Mouse (Mus musculus): ENCODE results near the gene Tmcc2. TPM values are rescaled to one million over a fixed set of nuclear protein-coding genes. Genes with fewer than 3 reads are reported as not detected.

The Tmcc2 gene
- total and polyA plus RNA-seq, 3 experiments: 0.14 to 0.34 TPM; not detected in 1

DNA sequence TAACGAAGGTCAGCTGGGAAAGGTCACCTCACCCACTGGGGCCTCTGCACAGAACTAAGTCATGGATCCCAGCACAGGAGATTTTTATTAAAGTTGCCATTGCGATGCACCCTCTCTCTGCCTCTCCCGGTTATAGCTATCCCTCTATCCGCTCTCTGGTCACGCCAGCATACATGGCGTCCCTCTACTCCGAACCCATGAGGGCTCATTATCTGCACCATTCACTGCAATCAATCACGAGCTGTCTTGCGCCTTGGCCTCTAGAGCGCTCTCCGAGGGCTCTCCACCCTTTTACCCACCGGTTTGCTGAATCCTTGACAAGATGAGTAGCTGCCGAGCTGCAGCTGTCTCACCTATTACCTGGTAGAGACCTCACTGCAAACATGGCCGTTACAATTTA lies 5.8 kb downstream of the Tmcc2 start:
- no peaks in the 10 kb centered on the region for H3K79me2 ChIP-seq (replicated peaks; ENCODE audit: control insufficient read depth, extremely low read depth, insufficient read depth, poor library complexity, severe bottlenecking)
- H3K4me1 ChIP-seq (ENCODE audit: control insufficient read depth in 1 of 2, insufficient read depth in 2 of 2): peaks cover 13 to 56% of the 10 kb centered on the region in 2 experiments; a peak in 3 of 4 replicates
- H3K4me3 ChIP-seq (replicated peaks in 1 of 3; ENCODE audit: low read depth in 2 of 3, low read length in 2 of 3, poor library complexity in 1 of 3): no peak overlapping the region
- H3K9me3 ChIP-seq (replicated peaks; ENCODE audit: low read length): no peaks in the 10 kb centered on the region
- H3K36me3 ChIP-seq (replicated peaks in 1 of 2; ENCODE audit: control insufficient read depth in 1 of 2, insufficient read depth in 1 of 2, low read length in 1 of 2): no peaks in the 10 kb centered on the region
- no peak overlapping the region for H3K4me2 ChIP-seq (ENCODE audit: insufficient read depth, low read depth, poor library complexity, severe bottlenecking)
- H3K27ac ChIP-seq (ENCODE audit: insufficient read depth, low read depth): no peak overlapping the region
- peaks cover 21% of the 10 kb centered on the region for H3K27me3 ChIP-seq (replicated peaks)
- no peak for TF ChIP-seq ZMIZ1 (IDR thresholded peaks at IDR 0.05; ENCODE audit: low read depth, low read length)
- no peak for TF ChIP-seq EP300 (IDR thresholded peaks at IDR 0.05; ENCODE audit: low read length)
- no peak for TF ChIP-seq KAT2A (IDR thresholded peaks at IDR 0.05; ENCODE audit: insufficient replicate concordance, low read length)
- no peak for TF ChIP-seq TCF12 (IDR thresholded peaks at IDR 0.05; ENCODE audit: low read depth, low read length)
- no peak for TF ChIP-seq ZKSCAN1 (IDR thresholded peaks at IDR 0.05; ENCODE audit: borderline replicate concordance, low read depth, low read length)
- TF ChIP-seq MAZ (IDR thresholded peaks at IDR 0.05; ENCODE audit: low read depth, low read length): no peak
- no peak for TF ChIP-seq ZNF384 (IDR thresholded peaks at IDR 0.05; ENCODE audit: low read depth, low read length)
- TF ChIP-seq CHD1 (IDR thresholded peaks at IDR 0.05; ENCODE audit: low read depth, low read length): no peak
- TF ChIP-seq NELFE (IDR thresholded peaks at IDR 0.05; ENCODE audit: low read depth, low read length): no peak
- TF ChIP-seq MAFK (IDR thresholded peaks at IDR 0.05; ENCODE audit: insufficient replicate concordance, low read length): no peak
- no peak for TF ChIP-seq MEF2A (IDR thresholded peaks at IDR 0.05; ENCODE audit: borderline replicate concordance, low read depth, low read length)
- TF ChIP-seq IRF4 (IDR thresholded peaks at IDR 0.05; ENCODE audit: low read depth, low read length): no peak
- TF ChIP-seq SMC3 (IDR thresholded peaks at IDR 0.05; ENCODE audit: low read depth, low read length): no peak
- TF ChIP-seq MAX (IDR thresholded peaks at IDR 0.05; ENCODE audit: low read length): no peak
- no peak for TF ChIP-seq GABPA (IDR thresholded peaks at IDR 0.05; ENCODE audit: insufficient replicate concordance, low read depth, low read length)
- TF ChIP-seq MXI1 (IDR thresholded peaks at IDR 0.05; ENCODE audit: low read depth, low read length): no peak
- TF ChIP-seq ETS1 (conservative IDR thresholded peaks at IDR 0.05; ENCODE audit: low read depth, low read length): no peak
- TF ChIP-seq POLR2A (IDR thresholded peaks at IDR 0.05; ENCODE audit: low read depth, low read length): no peak
- TF ChIP-seq SIN3A (IDR thresholded peaks at IDR 0.05; ENCODE audit: low read length): no peak
- TF ChIP-seq ELF1 (IDR thresholded peaks at IDR 0.05; ENCODE audit: low read depth, low read length): no peak
- dilution Hi-C loops (cut with MboI; ENCODE audit: extremely low pct_ligation_motif_present, extremely low pct_unique_long_range_greater_than_20kb, low sequenced_read_pairs): no loop called here
- in situ Hi-C loops (cut with MboI; ENCODE audit: low pct_ligation_motif_present, low pct_unique_long_range_greater_than_20kb, low sequenced_read_pairs): no loop called here
- no peak overlapping the region for H3K9ac ChIP-seq (ENCODE audit: insufficient read depth, low read depth)
- DNase-seq (ENCODE audit: extremely low read depth): no peak

DNA sequence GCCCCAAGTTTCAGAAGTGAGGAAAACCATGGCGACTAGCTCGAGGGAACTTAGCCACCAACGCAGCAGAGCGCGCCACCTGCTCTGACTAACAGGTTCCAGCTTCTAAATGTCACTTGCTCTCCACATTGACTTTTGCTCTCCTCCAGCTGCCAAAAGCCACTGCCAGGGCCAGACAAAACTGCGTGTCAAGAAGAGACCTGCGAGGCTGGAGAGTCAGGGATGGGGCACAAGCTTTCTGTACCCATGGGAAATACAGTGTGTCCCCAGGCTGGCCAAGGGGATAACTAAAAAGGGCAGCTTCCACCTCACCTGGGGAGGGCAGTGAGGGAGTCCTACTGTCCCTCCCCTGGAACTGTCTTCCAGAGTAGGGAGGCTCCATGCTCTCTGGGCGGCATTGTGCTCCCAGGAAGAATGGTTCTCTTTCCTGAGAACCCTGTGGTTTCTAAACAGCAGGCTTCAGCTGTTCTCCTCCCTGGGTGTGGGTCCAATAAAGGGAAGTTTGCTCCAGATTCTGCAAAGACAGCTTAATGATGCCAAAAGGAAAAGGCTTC lies 7.0 kb downstream of the Tmcc2 start:
- Histone ChIP-seq H3K9ac (ENCODE audit: insufficient read depth, low read depth) (no peak overlapping the region), H3K4me1 (ENCODE audit: control insufficient read depth in 1 of 2, insufficient read depth in 2 of 2) (peaks cover 13 to 51% of the 10 kb centered on the region in 2 experiments; a peak in 3 of 4 replicates), H3K4me2 (ENCODE audit: insufficient read depth, low read depth, poor library complexity, severe bottlenecking) (no peak overlapping the region)

More for the DNA sequence above, 7.0 kb downstream of the Tmcc2 start:
- dilution Hi-C loops (cut with MboI; ENCODE audit: extremely low pct_ligation_motif_present, extremely low pct_unique_long_range_greater_than_20kb, low sequenced_read_pairs) (no loop called here), in situ Hi-C loops (cut with MboI; ENCODE audit: low pct_ligation_motif_present, low pct_unique_long_range_greater_than_20kb, low sequenced_read_pairs) (no loop called here)
- H3K27ac ChIP-seq (ENCODE audit: insufficient read depth, low read depth): no peak overlapping the region
- no peak overlapping the region for H3K4me3 ChIP-seq (replicated peaks in 1 of 3; ENCODE audit: low read depth in 2 of 3, low read length in 2 of 3, poor library complexity in 1 of 3)
- DNase-seq (ENCODE audit: extremely low read depth): peak; percentile 17
- TF ChIP-seq ETS1 (conservative IDR thresholded peaks at IDR 0.05; ENCODE audit: low read depth, low read length) (0 out of 2 replicates have a peak, but pooled peaks have one; percentile 9), ZMIZ1 (IDR thresholded peaks at IDR 0.05; ENCODE audit: low read depth, low read length) (no peak)
- peaks cover 33% of the 10 kb centered on the region for H3K27me3 ChIP-seq (replicated peaks)
- H3K9me3 ChIP-seq (replicated peaks; ENCODE audit: low read length): no peaks in the 10 kb centered on the region
- no peaks in the 10 kb centered on the region for H3K79me2 ChIP-seq (replicated peaks; ENCODE audit: control insufficient read depth, extremely low read depth, insufficient read depth, poor library complexity, severe bottlenecking)
- H3K36me3 ChIP-seq (replicated peaks in 1 of 2; ENCODE audit: control insufficient read depth in 1 of 2, insufficient read depth in 1 of 2, low read length in 1 of 2): no peaks in the 10 kb centered on the region

All from CH12.LX (cell line).